Mouse (Mus musculus): Measurements from ENCODE around the gene Stambp.

DNA sequence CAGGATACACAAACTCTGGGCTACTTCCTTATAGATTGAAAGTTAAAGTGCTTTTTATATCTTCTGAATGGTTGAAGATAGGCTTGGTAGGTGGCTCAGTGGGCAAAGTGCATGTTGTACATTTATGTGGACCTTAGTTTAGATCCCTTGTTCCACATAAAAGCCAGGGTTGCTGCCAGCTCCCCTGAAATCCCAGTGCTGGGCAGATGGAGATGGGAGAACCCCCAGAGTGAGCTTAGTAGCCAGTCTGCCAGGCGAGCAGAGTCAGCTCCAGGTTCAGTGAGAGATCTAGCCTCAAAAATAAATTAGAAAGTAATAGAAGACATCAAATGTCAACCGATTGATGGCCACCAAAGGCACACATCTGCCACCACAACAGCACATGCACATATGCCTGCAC lies 39.9 kb downstream of the Stambp start:
- TF ChIP-seq POLR2A (IDR thresholded peaks at IDR 0.05; ENCODE audit: extremely low read depth, insufficient read depth, low read length), result no peak
- TF ChIP-seq CTCF (IDR thresholded peaks at IDR 0.05; ENCODE audit: low read depth, low read length), result no peak
